Mouse (Mus musculus) testis, adult 2 months (tissue): ENCODE data around the gene Cps1.

Source experiments
- CTCF ChIP-seq: fragments of 200-500 bp; IDR thresholded peaks from 2 replicates; pipeline ENCODE4 v1.5.1; 2012; ENCODE audit warnings: low read depth, mild to moderate bottlenecking, inconsistent platforms, low read length, moderate library complexity; ENCODE audit not compliant: control insufficient read depth, insufficient read depth, insufficient replicate concordance
- POLR2A ChIP-seq: fragments of 200-500 bp; IDR thresholded peaks from 2 replicates; pipeline ENCODE4 v1.6.1; 2012; ENCODE audit warnings: low read depth, mild to moderate bottlenecking, inconsistent platforms, low read length, moderate library complexity; ENCODE audit not compliant: control insufficient read depth

GRCm38 (mm10) chr1:67079146-67079545, 43.7 kb upstream of the Cps1 start:
- TF ChIP-seq CTCF: no peak
- TF ChIP-seq POLR2A: no peak
